Mouse (Mus musculus): ENCODE measurements around the gene Cep135. TPM values are rescaled to one million over a fixed set of nuclear protein-coding genes. Genes with fewer than 3 reads are reported as not detected.

Cep135 gene
- polyA plus RNA-seq, 1 experiment = 8.7 TPM

- TF ChIP-seq CTCF (IDR thresholded peaks at IDR 0.05; ENCODE audit: low read depth, low read length) = no peak
- Histone ChIP-seq H3K4me1 (ENCODE audit: control insufficient read depth, insufficient read depth, low read length) (peaks cover 5% of the 10 kb centered on the region), H3K4me3 (ENCODE audit: insufficient read depth, low read length) (no peak overlapping the region), H3K27ac (ENCODE audit: insufficient read depth, low read depth, low read length) (no peak overlapping the region)
Measured at GRCm38 (mm10) chr5:76590009-76590408, 1.5 kb downstream of the Cep135 start.

- TF ChIP-seq CTCF (IDR thresholded peaks at IDR 0.05; ENCODE audit: low read depth, low read length) (no peak), POLR2A (IDR thresholded peaks at IDR 0.05; ENCODE audit: borderline replicate concordance, low read depth, low read length) (no peak)
- Histone ChIP-seq H3K27ac (ENCODE audit: insufficient read depth, low read depth, low read length) (no peak overlapping the region), H3K4me3 (ENCODE audit: insufficient read depth, low read length) (no peak overlapping the region), H3K4me1 (ENCODE audit: control insufficient read depth, insufficient read depth, low read length) (peaks cover 5% of the 10 kb centered on the region)
Measured at GRCm38 (mm10) chr5:76591885-76592284, 3.4 kb downstream of the Cep135 start.

GRCm38 (mm10) chr5:76609702-76610370 lies 21.3 kb downstream of the Cep135 start:
- Histone ChIP-seq H3K4me1 (ENCODE audit: control insufficient read depth, insufficient read depth, low read length) (no peaks in the 10 kb centered on the region), H3K4me3 (ENCODE audit: insufficient read depth, low read length) (no peak overlapping the region), H3K27ac (ENCODE audit: insufficient read depth, low read depth, low read length) (no peak overlapping the region)
- TF ChIP-seq POLR2A (IDR thresholded peaks at IDR 0.05; ENCODE audit: borderline replicate concordance, low read depth, low read length) (no peak), CTCF (IDR thresholded peaks at IDR 0.05; ENCODE audit: low read depth, low read length) (no peak)

GRCm38 (mm10) chr5:76612867-76613499 lies 24.5 kb downstream of the Cep135 start:
- TF ChIP-seq CTCF (IDR thresholded peaks at IDR 0.05; ENCODE audit: low read depth, low read length) = no peak
- TF ChIP-seq POLR2A (IDR thresholded peaks at IDR 0.05; ENCODE audit: borderline replicate concordance, low read depth, low read length) = no peak
- H3K27ac ChIP-seq (ENCODE audit: insufficient read depth, low read depth, low read length) = no peak overlapping the region
- no peaks in the 10 kb centered on the region for H3K4me1 ChIP-seq (ENCODE audit: control insufficient read depth, insufficient read depth, low read length)
- no peak overlapping the region for H3K4me3 ChIP-seq (ENCODE audit: insufficient read depth, low read length)

GRCm38 (mm10) chr5:76615276-76615675 lies 26.8 kb downstream of the Cep135 start:
- H3K27ac ChIP-seq (ENCODE audit: insufficient read depth, low read depth, low read length) = no peak overlapping the region
- TF ChIP-seq POLR2A (IDR thresholded peaks at IDR 0.05; ENCODE audit: borderline replicate concordance, low read depth, low read length) (no peak), CTCF (IDR thresholded peaks at IDR 0.05; ENCODE audit: low read depth, low read length) (no peak)
- H3K4me1 ChIP-seq (ENCODE audit: control insufficient read depth, insufficient read depth, low read length) = no peaks in the 10 kb centered on the region
- H3K4me3 ChIP-seq (ENCODE audit: insufficient read depth, low read length) = no peak overlapping the region

GRCm38 (mm10) chr5:76616196-76616747 lies 27.8 kb downstream of the Cep135 start:
- H3K4me3 ChIP-seq (ENCODE audit: insufficient read depth, low read length) = no peak overlapping the region

GRCm38 (mm10) chr5:76618750-76619149 lies 30.3 kb downstream of the Cep135 start:
- TF ChIP-seq CTCF (IDR thresholded peaks at IDR 0.05; ENCODE audit: low read depth, low read length) (no peak), POLR2A (IDR thresholded peaks at IDR 0.05; ENCODE audit: borderline replicate concordance, low read depth, low read length) (no peak)
- no peak overlapping the region for H3K27ac ChIP-seq (ENCODE audit: insufficient read depth, low read depth, low read length)
- H3K4me1 ChIP-seq (ENCODE audit: control insufficient read depth, insufficient read depth, low read length) = no peaks in the 10 kb centered on the region
- H3K4me3 ChIP-seq (ENCODE audit: insufficient read depth, low read length) = no peak overlapping the region

More at GRCm38 (mm10) chr5:76616196-76616747, 27.8 kb downstream of the Cep135 start:
- TF ChIP-seq POLR2A (IDR thresholded peaks at IDR 0.05; ENCODE audit: borderline replicate concordance, low read depth, low read length) (no peak), CTCF (IDR thresholded peaks at IDR 0.05; ENCODE audit: low read depth, low read length) (no peak)
- Histone ChIP-seq H3K4me1 (ENCODE audit: control insufficient read depth, insufficient read depth, low read length) (no peaks in the 10 kb centered on the region), H3K27ac (ENCODE audit: insufficient read depth, low read depth, low read length) (no peak overlapping the region)

GRCm38 (mm10) chr5:76623759-76624158 lies 35.3 kb downstream of the Cep135 start:
- H3K4me1 ChIP-seq (ENCODE audit: control insufficient read depth, insufficient read depth, low read length) = no peaks in the 10 kb centered on the region
- TF ChIP-seq POLR2A (IDR thresholded peaks at IDR 0.05; ENCODE audit: borderline replicate concordance, low read depth, low read length) = no peak
- H3K27ac ChIP-seq (ENCODE audit: insufficient read depth, low read depth, low read length) = no peak overlapping the region

GRCm38 (mm10) chr5:76627770-76628169 lies 39.3 kb downstream of the Cep135 start:
- no peak overlapping the region for H3K4me3 ChIP-seq (ENCODE audit: insufficient read depth, low read length)
- H3K4me1 ChIP-seq (ENCODE audit: control insufficient read depth, insufficient read depth, low read length) = no peaks in the 10 kb centered on the region
- H3K27ac ChIP-seq (ENCODE audit: insufficient read depth, low read depth, low read length) = no peak overlapping the region
- TF ChIP-seq CTCF (IDR thresholded peaks at IDR 0.05; ENCODE audit: low read depth, low read length) (no peak), POLR2A (IDR thresholded peaks at IDR 0.05; ENCODE audit: borderline replicate concordance, low read depth, low read length) (no peak)

More at GRCm38 (mm10) chr5:76623759-76624158, 35.3 kb downstream of the Cep135 start:
- no peak overlapping the region for H3K4me3 ChIP-seq (ENCODE audit: insufficient read depth, low read length)

- TF ChIP-seq CTCF (IDR thresholded peaks at IDR 0.05; ENCODE audit: low read depth, low read length) (no peak), POLR2A (IDR thresholded peaks at IDR 0.05; ENCODE audit: borderline replicate concordance, low read depth, low read length) (no peak)
Measured at GRCm38 (mm10) chr5:76634012-76634411, 45.5 kb downstream of the Cep135 start.

More at GRCm38 (mm10) chr5:76634012-76634411, 45.5 kb downstream of the Cep135 start:
- Histone ChIP-seq H3K4me3 (ENCODE audit: insufficient read depth, low read length) (no peak overlapping the region), H3K4me1 (ENCODE audit: control insufficient read depth, insufficient read depth, low read length) (no peaks in the 10 kb centered on the region), H3K27ac (ENCODE audit: insufficient read depth, low read depth, low read length) (no peak overlapping the region)

All from bone marrow macrophage, adult 2 months (primary cell).